Mouse (Mus musculus) stomach, embryonic 14.5 days (tissue): ENCODE data around the gene Zfp988. TPM values are rescaled to one million over a fixed set of nuclear protein-coding genes. Genes with fewer than 3 reads are reported as not detected.
A peak's percentile ranks its signal among the peaks of the same experiment; 100 is the strongest.
"Not testable (repeated sequence)": the region's sequence is repeated elsewhere in the genome, so short reads cannot be mapped to it uniquely, and the experiment has no call there.

Experiments used
- ATAC-seq: fragments of 200-750 bp; cut with Nextera tagmentation; 2 replicates; pipeline ENCODE4 v1.8.0; 2017; ENCODE audit warnings: low read depth, moderate TSS enrichment; ENCODE audit not compliant: insufficient number of reproducible peaks, insufficient read depth, low FRiP score
- H3K27ac ChIP-seq: fragments of 300-500 bp; sonication (generic); 2 replicates; pipeline ENCODE4 v1.5.1; 2014; ENCODE audit warnings: mild to moderate bottlenecking, low read length, moderate library complexity, mixed read lengths
- H3K27me3 ChIP-seq: fragments of 300-500 bp; sonication (generic); 2 replicates; pipeline ENCODE4 v1.6.1; 2014; ENCODE audit warnings: low read length, control low read depth, mixed read lengths; ENCODE audit not compliant: control insufficient read depth, insufficient read depth
- H3K36me3 ChIP-seq: fragments of 300-500 bp; sonication (generic); 2 replicates; pipeline ENCODE4 v1.6.1; 2014; ENCODE audit warnings: mild to moderate bottlenecking, control low read depth, low read length, moderate library complexity, mixed read lengths; ENCODE audit not compliant: control insufficient read depth, insufficient read depth
- H3K4me1 ChIP-seq: fragments of 300-500 bp; sonication (generic); 2 replicates; pipeline ENCODE4 v1.6.1; 2014; ENCODE audit warnings: low read length, control low read depth, mixed read lengths; ENCODE audit not compliant: control insufficient read depth, insufficient read depth
- H3K4me2 ChIP-seq: fragments of 300-500 bp; sonication (generic); replicated peaks from 2 replicates; pipeline ENCODE4 v1.6.1; 2014; ENCODE audit warnings: low read depth, low read length, control low read depth
- H3K4me3 ChIP-seq: fragments of 300-500 bp; sonication (generic); 2 replicates; pipeline ENCODE4 v1.5.1; 2014; ENCODE audit warnings: low read depth, low read length, control low read depth
- H3K9ac ChIP-seq: fragments of 300-500 bp; sonication (generic); replicated peaks from 2 replicates; pipeline ENCODE4 v1.6.1; 2014; ENCODE audit warnings: low read depth, mild to moderate bottlenecking, control low read depth, low read length, moderate library complexity, mixed read lengths
- H3K9me3 ChIP-seq: fragments of 300-500 bp; sonication (generic); 2 replicates; pipeline ENCODE4 v1.6.1; 2016; ENCODE audit warnings: low read depth, low read length, control low read depth; ENCODE audit not compliant: control insufficient read depth
- WGBS: fragments of 180-500 bp; shearing (Covaris S2); extraction: QIAGEN DNeasy Blood & Tissue Kit; methylation state at CpG from one replicate; pipeline ENCODE4 v1.1.7; 2014; 5-methylcytosine and 5-hydroxymethylcytosine counted together
- polyA plus RNA-seq: library from polyadenylated mRNA; unstranded; fragments of >200 nt; fragmentation: Nextera tagmentation; extraction: Ambion mirVana; gene quantifications from 2 replicates; pipeline ENCODE4 v1.2.1, GENCODE M21; 2014

The Zfp988 gene
- polyA plus RNA-seq, 1 experiment from 2014 or later, result 0.22 TPM

GRCm38 (mm10) chr4:147339601-147340219 lies 34.2 kb downstream of the Zfp988 start:
- H3K27ac ChIP-seq, H3K36me3 ChIP-seq, H3K27me3 ChIP-seq, H3K4me2 ChIP-seq, H3K4me1 ChIP-seq, ATAC-seq, H3K9ac ChIP-seq, H3K4me3 ChIP-seq: not testable (repeated sequence)
- WGBS, result 69% methylated on average over 7 of the region's 7 CpGs
- peaks cover 60% of the 10 kb centered on the region for H3K9me3 ChIP-seq

GRCm38 (mm10) chr4:147340236-147340635 lies 34.8 kb downstream of the Zfp988 start:
- ATAC-seq, H3K36me3 ChIP-seq, H3K27ac ChIP-seq, H3K4me1 ChIP-seq, H3K4me3 ChIP-seq, H3K4me2 ChIP-seq, H3K9ac ChIP-seq, H3K27me3 ChIP-seq: not testable (repeated sequence)
- 62% methylated on average over 3 of the region's 3 CpGs for WGBS
- H3K9me3 ChIP-seq, result peaks cover 56% of the 10 kb centered on the region

- not testable (repeated sequence) for H3K4me2 ChIP-seq, H3K4me1 ChIP-seq, ATAC-seq, H3K36me3 ChIP-seq, H3K9ac ChIP-seq, H3K27me3 ChIP-seq, H3K4me3 ChIP-seq, H3K27ac ChIP-seq
- peaks cover 50% of the 10 kb centered on the region for H3K9me3 ChIP-seq
- 84% methylated on average over 3 of the region's 3 CpGs for WGBS
Measured at GRCm38 (mm10) chr4:147340876-147341275, 35.4 kb downstream of the Zfp988 start.

GRCm38 (mm10) chr4:147343042-147343908 lies 37.8 kb downstream of the Zfp988 start:
- 80% methylated on average over 6 of the region's 6 CpGs for WGBS
- not testable (repeated sequence) for H3K4me3 ChIP-seq, H3K36me3 ChIP-seq, H3K27me3 ChIP-seq, H3K9ac ChIP-seq, H3K27ac ChIP-seq, H3K4me1 ChIP-seq, H3K4me2 ChIP-seq
- peak; percentile 89 for ATAC-seq
- H3K9me3 ChIP-seq, result peaks cover 41% of the 10 kb centered on the region

- not testable (repeated sequence) for H3K27ac ChIP-seq, H3K4me2 ChIP-seq, H3K36me3 ChIP-seq, H3K4me3 ChIP-seq, ATAC-seq, H3K27me3 ChIP-seq, H3K4me1 ChIP-seq, H3K9ac ChIP-seq
- H3K9me3 ChIP-seq, result peaks cover 43% of the 10 kb centered on the region
- 85% methylated on average over 2 of the region's 2 CpGs for WGBS
Measured at GRCm38 (mm10) chr4:147345061-147345554, 39.6 kb downstream of the Zfp988 start.

- WGBS, result 66% methylated on average over 4 of the region's 4 CpGs
Measured at GRCm38 (mm10) chr4:147346361-147347035, 41.0 kb downstream of the Zfp988 start.

GRCm38 (mm10) chr4:147347300-147347699 lies 41.8 kb downstream of the Zfp988 start:
- H3K27me3 ChIP-seq, H3K4me2 ChIP-seq, H3K4me3 ChIP-seq, H3K27ac ChIP-seq, H3K9ac ChIP-seq, ATAC-seq, H3K4me1 ChIP-seq, H3K36me3 ChIP-seq: not testable (repeated sequence)
- WGBS, result 59% methylated on average over 4 of the region's 4 CpGs
- H3K9me3 ChIP-seq, result peaks cover 54% of the 10 kb centered on the region

More at GRCm38 (mm10) chr4:147346361-147347035, 41.0 kb downstream of the Zfp988 start:
- H3K27me3 ChIP-seq, H3K36me3 ChIP-seq, ATAC-seq, H3K4me2 ChIP-seq, H3K4me3 ChIP-seq, H3K9ac ChIP-seq, H3K27ac ChIP-seq, H3K4me1 ChIP-seq: not testable (repeated sequence)
- peaks cover 54% of the 10 kb centered on the region for H3K9me3 ChIP-seq

- ATAC-seq, H3K27ac ChIP-seq, H3K36me3 ChIP-seq, H3K4me2 ChIP-seq, H3K9ac ChIP-seq, H3K4me3 ChIP-seq, H3K27me3 ChIP-seq, H3K4me1 ChIP-seq: not testable (repeated sequence)
- WGBS, result 75% methylated on average over 1 of the region's 3 CpGs
- H3K9me3 ChIP-seq, result peaks cover 53% of the 10 kb centered on the region
Measured at GRCm38 (mm10) chr4:147347880-147348279, 42.4 kb downstream of the Zfp988 start.
